Mouse (Mus musculus) left cerebral cortex, postnatal 36 days (tissue): ENCODE data around the gene Ugt1a9. TPM values are rescaled to one million over a fixed set of nuclear protein-coding genes. Genes with fewer than 3 reads are reported as not detected.

ENCODE experiments used
- DNase-seq, 2 experiments: peaks; one replicate each; pipeline ENCODE4 v3.0.0; 2021 to 2022; ENCODE audit warnings: low spot score in 2 of 2, mixed read lengths in 1 of 2
- intact Hi-C: fragments of 180-260 bp; cut with DNase I; formaldehyde crosslinking; loops from one replicate; pipeline ENCODE4 v1.15.1; 2025
- total RNA-seq, 2 experiments: library from RNA; stranded (reverse); gene quantifications; 2 replicates each; pipeline ENCODE4 v1.2.3; 2021

The Ugt1a9 gene
- total RNA-seq, 2 experiments from 2014 or later, result not detected

- no peak for DNase-seq
- intact Hi-C loops, result loop anchor here (5.0 kb wide), 1 partner anchor 58 kb away; no protein-coding TSS in a partner anchor
Measured at GRCm38 (mm10) chr1:88249596-88249995, 179.0 kb downstream of the Ugt1a9 start.

- DNase-seq, result no peak
- intact Hi-C loops, result no loop called here
Measured at GRCm38 (mm10) chr1:88250023-88250422, 179.4 kb downstream of the Ugt1a9 start.

GRCm38 (mm10) chr1:88253106-88253505 lies 182.5 kb downstream of the Ugt1a9 start:
- DNase-seq, result no peak
- intact Hi-C loops, result no loop called here

GRCm38 (mm10) chr1:88253540-88253939 lies 182.9 kb downstream of the Ugt1a9 start:
- no peak for DNase-seq
- intact Hi-C loops, result no loop called here

- no peak for DNase-seq
- intact Hi-C loops, result no loop called here
Measured at GRCm38 (mm10) chr1:88254793-88255465, 184.3 kb downstream of the Ugt1a9 start.

GRCm38 (mm10) chr1:88255466-88255857 lies 184.9 kb downstream of the Ugt1a9 start:
- intact Hi-C loops, result no loop called here
- no peak for DNase-seq

GRCm38 (mm10) chr1:88255989-88256754 lies 185.6 kb downstream of the Ugt1a9 start:
- no peak for DNase-seq
- intact Hi-C loops, result no loop called here

GRCm38 (mm10) chr1:88256886-88257663 lies 186.5 kb downstream of the Ugt1a9 start:
- no peak for DNase-seq
- intact Hi-C loops, result no loop called here

- intact Hi-C loops, result no loop called here
- no peak for DNase-seq
Measured at GRCm38 (mm10) chr1:88257681-88258080, 187.1 kb downstream of the Ugt1a9 start.

GRCm38 (mm10) chr1:88258361-88258760 lies 187.8 kb downstream of the Ugt1a9 start:
- intact Hi-C loops, result no loop called here
- no peak for DNase-seq

GRCm38 (mm10) chr1:88258881-88259642 lies 188.5 kb downstream of the Ugt1a9 start:
- intact Hi-C loops, result no loop called here
- DNase-seq, result no peak

GRCm38 (mm10) chr1:88259643-88260024 lies 189.0 kb downstream of the Ugt1a9 start:
- intact Hi-C loops, result no loop called here

GRCm38 (mm10) chr1:88260114-88260513 lies 189.5 kb downstream of the Ugt1a9 start:
- intact Hi-C loops, result no loop called here

More at GRCm38 (mm10) chr1:88259643-88260024, 189.0 kb downstream of the Ugt1a9 start:
- DNase-seq, result no peak

GRCm38 (mm10) chr1:88260604-88261377 lies 190.2 kb downstream of the Ugt1a9 start:
- intact Hi-C loops, result no loop called here
- DNase-seq, result no peak

More at GRCm38 (mm10) chr1:88260114-88260513, 189.5 kb downstream of the Ugt1a9 start:
- no peak for DNase-seq

GRCm38 (mm10) chr1:88261706-88262105 lies 191.1 kb downstream of the Ugt1a9 start:
- DNase-seq, result no peak
- intact Hi-C loops, result no loop called here

- intact Hi-C loops, result no loop called here
Measured at GRCm38 (mm10) chr1:88262255-88262654, 191.7 kb downstream of the Ugt1a9 start.

GRCm38 (mm10) chr1:88262961-88263360 lies 192.4 kb downstream of the Ugt1a9 start:
- DNase-seq, result no peak
- intact Hi-C loops, result no loop called here

More at GRCm38 (mm10) chr1:88262255-88262654, 191.7 kb downstream of the Ugt1a9 start:
- DNase-seq, result no peak

GRCm38 (mm10) chr1:88263778-88264177 lies 193.2 kb downstream of the Ugt1a9 start:
- intact Hi-C loops, result no loop called here
- no peak for DNase-seq
